Mouse (Mus musculus): ENCODE results near the gene Tceal1.
A peak's percentile ranks its signal among the peaks of the same experiment; 100 is the strongest.
"Not testable (repeated sequence)": the region's sequence is repeated elsewhere in the genome, so short reads cannot be mapped to it uniquely, and the experiment has no call there.

The Tceal1 gene

DNA sequence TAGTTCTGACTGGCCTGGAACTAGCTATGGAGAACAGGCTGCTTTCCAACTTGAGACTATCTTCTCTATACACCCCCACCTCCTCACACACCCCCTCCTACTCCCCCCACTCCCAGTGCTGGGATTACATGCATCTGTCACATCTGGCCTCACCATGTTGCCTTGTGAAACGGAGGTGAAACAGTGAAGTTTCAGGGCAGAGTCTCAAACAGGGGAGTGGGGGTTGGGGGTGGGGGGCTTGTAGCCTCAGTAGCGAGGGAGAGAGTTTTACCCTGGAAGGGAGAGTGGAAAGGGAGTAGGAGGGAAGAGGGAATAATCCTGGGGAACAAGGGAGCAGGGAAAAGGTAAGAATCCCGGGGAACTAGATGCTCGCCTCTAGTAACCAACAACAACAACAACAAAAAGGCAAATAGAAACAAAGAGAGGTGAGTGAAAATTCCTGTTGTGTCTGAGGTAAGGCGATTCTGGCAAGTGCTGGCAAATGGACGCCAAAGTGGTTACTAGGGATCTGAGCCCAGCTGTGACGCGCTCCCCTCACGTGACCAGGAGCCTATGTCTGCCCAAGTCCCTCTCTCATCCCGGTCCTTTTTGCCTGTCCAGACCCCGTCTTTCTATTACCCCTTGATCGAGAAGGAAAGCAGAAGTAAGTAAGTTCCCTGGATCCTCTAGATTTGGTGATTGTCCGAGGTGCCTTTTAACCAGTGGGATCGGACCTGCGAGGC is at the start of gene Tceal1:
Gene Tceal1 (plus strand): TSS at position 537 of the 722 bp plus-strand sequence.
- peak in 1 of 2 experiments; percentile 4 for DNase-seq

DNA sequence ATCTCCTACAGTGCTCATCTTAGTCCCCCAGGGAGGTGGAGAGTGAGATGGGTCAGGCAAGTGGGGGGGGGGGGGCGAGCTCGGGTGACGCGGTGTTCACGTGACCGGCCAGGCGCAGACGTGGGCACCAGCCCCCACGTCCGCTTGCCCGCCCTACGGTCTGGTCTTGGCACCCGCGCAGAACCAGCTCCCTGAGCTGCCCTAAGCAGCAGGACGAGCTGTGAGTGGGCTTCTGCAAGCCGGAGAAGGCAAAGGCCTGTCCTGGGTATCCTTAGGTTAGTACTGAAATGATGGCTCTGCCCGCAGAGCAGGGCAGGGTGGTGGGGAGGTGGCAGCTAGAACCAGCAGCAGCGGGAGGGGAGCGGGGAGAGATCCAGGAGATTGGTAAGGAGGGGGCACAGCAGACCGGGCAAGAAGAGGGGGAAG is 41.5 kb upstream of the Tceal1 start:
- DNase-seq: no peak

DNA sequence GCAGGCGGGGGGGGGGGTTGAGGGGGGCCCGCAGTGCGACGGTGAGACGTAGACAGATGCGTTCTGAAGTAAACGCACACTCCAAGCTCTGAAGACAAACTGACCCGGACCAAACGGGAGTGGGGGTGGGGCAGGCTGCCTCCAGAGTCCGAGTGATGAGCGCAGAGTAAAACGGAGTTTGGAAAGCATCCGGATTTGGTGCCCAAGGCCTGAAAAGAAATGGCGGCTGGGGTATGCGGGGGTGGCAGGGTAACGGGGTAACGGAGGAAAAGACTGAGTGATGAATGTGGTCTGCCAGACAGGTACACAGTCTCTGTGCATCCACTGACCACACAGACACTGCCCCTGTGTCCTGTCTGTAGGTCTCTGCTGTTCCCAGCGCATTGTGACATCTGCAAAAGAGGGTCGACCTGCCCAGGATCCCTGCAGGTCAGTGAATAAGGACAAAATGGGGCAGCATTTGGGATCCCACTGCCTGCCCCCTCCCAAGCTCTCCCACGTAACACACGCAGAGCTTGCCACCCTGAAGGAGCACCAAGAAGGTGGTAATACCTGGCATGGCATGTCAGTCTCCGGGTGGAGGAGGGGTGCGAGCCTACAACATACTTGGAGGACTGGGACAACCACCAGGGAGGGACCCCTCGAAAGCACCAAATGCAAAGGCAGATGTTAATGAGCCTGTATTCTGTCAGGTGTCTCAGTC is 40.9 kb upstream of the Tceal1 start:
- not testable (repeated sequence) for DNase-seq

DNA sequence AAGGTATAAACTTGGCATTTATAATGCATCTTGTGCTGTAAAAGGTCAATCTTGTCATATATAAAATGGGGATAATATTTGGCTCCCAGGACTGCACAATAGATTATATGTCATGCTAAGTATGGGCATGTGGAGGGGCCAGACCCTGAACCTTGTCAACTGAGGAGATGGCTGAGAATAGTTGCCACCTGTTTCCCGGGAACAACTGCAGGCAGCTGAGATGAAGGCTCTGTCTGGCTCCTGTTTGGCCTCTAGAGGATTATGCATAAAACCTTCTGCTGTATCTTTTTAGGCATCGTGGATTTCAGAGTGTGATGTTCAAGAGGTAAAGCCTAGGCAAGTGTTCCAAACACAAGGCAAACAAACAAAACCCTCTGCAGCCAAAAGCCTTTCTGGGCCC is 39.0 kb upstream of the Tceal1 start:
- no peak for DNase-seq

DNA sequence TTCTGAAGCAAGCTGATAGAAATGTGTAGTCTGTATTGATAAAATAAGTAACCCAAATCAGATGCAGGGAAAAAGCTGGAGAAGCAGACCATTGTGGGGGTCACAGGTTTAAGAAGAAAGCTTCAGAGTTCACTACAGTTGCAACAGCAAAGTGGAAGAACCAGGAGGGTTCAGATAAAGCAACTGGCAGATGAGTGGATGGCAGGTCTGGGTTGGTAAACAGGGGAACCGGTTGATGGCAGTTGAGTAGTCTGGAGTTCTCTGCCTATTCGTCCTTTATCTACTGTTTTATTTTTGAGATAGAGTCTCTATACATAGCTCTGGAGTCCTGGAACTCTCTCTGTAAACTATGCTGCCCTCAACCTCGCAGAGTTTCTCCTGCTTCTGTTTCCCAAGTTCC is 26.8 kb upstream of the Tceal1 start:
- DNase-seq: no peak

DNA sequence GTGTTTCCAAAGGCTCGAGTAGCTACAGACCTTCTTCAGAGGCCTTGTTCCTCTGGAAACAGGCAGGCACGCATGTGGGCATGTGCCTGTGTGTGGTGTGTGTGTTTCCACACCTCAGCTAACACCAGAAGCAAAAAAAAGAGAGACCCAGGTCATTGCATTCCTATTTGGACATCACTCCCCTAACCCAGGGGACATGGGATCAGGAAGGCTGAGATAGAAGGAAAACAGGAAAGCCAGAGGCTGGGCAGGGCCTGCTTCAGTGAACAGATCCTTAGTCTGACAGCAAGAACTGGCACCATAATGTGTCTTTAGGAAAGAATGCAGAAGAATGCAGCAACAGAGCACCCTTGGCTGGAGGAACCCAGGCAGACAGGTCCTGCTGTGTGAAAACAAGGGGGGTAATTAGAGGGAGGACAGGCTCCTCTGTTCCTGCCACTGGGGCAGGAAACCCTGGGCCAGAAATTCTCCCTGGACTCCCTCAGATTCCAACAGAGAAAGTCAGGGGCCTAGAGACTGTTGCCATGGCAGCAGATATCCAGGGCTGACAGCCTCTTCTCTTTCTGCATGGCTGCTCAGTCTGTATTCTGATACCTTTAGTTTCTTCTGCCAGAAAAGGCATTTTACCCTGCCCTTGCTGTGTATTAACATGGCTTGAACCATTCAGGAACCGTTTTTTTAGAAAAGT is 16.0 kb upstream of the Tceal1 start:
- not testable (repeated sequence) for DNase-seq

DNA sequence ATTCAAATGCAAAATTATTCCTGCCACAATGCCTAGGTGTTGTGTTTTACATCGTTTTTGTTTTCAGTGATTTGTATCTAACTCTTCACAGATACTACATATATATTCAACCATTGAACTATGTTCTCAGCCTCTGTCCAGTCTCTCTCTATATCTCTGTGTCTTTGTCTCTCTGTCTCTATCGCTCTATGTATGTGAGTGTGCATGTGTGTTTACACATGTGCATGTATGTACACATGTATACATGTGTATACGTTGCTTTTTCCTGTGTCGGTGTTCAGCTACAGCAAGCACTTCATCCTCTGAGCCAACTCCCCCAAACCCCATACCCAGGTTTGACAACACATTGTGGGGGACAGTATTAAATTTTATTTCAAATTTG is 15.5 kb upstream of the Tceal1 start:
- no peak for DNase-seq

DNA sequence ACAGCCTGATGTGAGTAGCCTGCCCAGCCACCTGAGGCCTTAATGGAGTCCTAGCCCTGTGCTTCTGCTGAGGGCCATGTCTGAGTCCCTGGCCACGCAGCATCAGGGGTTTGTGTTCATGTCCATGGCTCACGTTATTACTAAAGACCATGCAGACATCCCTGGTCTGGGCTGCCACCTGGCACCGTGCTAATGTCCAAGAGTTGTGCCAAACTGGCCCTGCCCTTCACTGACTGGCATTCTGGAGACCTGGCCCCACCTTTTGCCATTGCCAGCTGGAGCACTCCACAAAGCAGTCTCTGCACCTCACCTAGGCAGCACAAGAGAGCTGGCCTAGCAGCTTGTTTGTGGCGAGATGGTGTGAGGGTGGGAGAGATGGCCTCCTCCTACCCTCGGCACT is 14.6 kb upstream of the Tceal1 start:
- no peak for DNase-seq

DNA sequence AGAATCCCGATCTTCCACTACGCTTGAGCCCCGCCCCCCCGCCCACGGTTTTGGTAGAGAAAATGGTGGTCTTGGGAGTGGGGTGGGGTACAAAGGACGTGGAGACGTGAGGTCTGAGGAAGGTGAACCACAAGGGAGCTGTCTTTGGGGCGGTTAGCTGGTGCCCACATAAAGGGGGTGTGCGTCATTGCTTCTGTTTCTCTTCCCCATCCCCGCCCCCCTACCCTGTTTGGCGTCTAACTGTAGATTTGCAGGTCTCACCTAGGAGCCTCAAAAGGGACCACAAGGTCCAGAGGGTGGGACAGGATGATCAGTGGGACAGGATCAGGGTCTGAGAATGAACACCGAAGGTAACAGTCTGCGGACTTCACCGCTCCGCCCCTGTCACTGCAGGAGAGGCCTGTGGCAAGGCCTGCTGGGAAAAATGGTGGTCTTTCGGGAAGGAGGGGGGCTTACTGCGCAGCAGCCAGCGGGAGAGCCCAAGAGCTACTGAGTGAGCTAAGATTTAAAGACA is 443 bp downstream of the Tceal1 start:
- peak in 1 of 2 experiments; percentile 1 for DNase-seq

DNA sequence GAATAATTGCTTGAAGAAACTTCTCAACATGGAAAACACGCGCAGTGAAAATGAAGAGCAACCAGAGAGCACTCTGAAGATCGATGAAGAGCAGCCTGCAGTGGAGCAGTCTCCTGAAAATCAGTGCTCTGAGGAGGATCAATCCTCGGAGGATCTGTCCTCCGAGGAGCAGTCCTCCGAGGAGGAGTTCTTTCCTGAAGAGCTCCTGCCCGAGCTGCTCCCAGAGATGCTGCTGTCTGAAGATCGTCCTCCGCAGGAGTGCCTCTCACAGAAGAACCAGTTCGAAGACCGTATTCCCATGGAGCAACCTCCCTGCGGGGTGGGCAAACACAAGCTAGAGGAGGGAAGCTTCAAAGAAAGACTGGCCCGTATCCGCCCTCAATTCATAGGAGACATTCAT is 1.0 kb downstream of the Tceal1 start:
- no peak for DNase-seq

DNA sequence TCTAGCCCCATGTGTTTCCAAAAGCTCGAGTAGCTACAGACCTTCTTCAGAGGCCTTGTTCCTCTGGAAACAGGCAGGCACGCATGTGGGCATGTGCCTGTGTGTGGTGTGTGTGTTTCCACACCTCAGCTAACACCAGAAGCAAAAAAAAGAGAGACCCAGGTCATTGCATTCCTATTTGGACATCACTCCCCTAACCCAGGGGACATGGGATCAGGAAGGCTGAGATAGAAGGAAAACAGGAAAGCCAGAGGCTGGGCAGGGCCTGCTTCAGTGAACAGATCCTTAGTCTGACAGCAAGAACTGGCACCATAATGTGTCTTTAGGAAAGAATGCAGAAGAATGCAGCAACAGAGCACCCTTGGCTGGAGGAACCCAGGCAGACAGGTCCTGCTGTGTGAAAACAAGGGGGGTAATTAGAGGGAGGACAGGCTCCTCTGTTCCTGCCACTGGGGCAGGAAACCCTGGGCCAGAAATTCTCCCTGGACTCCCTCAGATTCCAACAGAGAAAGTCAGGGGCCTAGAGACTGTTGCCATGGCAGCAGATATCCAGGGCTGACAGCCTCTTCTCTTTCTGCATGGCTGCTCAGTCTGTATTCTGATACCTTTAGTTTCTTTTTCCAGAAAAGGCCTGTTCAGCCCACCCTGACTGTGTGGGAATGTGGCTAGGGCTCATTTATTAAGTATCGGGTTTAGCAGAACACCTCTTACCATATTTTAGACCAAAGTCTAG is 7.1 kb downstream of the Tceal1 start:
- DNase-seq: not testable (repeated sequence)

DNA sequence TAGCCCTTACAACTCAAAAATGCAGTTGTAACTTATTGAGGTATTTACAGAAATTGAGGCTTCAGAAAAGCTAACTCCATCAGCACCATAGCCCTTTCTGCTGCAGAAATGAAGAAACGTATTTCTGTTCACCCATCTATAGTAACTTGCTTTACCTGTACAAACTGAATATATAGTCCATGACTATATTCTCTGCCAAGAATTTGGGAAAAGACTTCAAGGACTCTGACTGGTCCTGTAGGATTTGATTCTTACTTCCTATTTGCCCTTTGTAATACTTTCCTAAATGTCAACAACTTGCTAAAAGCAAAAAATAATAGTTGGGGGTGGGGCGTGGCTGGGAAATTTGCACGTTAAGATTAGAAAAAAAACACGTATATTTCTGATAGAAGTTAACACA is 24.2 kb downstream of the Tceal1 start:
- no peak for DNase-seq

DNA sequence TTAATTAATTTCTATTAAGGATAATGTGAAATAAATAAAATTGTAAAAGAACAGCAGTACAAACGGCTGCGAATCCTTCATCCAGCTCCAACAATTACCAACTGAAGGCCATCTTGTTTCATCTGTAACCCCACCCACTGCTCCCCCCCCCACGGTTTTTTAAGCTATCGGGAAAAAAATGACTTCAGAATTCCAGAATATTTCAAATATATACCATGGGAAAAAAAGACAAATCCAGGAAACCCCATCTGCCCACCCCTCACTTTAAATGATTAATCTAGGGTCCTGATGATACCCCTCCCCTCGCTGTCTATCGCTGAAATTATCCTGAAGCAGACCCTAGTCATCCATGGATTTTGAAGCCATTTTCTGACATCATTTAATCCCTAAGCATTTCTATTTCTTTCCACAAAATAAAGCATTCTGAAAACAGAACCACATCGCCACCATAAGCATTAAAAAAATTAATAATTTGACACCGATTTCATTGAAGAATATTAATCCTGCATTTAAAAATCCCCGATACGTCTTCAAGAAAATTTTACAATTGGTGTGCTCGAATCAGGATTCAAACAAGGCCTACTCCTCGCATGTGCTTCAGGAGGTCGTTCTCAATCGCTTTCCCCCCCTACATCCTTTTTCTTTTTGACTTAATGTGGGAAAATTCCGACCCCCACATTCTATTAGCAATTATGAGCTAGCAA is 32.5 kb downstream of the Tceal1 start:
- DNase-seq: no peak

DNA sequence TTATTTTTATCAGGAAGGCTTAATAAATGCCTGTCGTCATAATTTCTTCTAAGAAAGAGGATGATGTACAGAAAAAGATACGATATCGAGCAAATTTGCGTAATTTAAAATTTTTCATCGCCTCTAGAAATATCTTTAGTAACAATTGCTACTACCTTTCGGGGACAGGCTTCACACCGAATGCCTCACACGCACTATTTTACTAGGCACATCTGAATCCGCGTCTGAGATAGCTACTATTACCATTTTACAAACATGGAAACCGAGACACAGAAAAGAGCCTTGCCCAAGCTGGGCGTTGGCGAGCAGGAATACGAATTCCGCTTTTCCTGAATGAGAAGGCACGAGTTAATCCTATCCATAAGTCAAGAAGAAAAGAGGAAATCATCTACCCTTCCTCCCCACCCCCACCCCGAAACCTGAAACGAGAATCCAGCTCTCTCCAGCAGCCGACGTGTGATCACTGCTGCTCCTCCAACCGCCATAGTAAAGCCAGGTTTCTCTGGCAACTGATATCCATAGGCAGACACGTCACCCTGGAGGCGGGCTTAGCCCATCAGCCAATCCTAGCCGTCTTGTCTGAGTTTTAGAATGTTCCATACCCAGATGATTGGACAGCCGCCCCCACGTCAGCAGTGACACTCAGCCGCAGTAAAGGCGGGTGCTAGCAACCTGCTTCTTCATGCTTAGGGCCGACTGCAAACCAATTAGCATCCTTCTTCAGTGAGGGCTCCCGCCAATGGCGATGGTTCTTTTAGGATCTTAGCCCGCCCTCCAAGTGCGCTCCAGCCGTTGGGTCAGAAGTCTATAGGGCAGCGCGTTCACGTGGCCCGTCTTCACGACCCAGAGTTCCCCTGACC is 33.2 kb downstream of the Tceal1 start:
- DNase-seq: peak; percentile 71 to 86

DNA sequence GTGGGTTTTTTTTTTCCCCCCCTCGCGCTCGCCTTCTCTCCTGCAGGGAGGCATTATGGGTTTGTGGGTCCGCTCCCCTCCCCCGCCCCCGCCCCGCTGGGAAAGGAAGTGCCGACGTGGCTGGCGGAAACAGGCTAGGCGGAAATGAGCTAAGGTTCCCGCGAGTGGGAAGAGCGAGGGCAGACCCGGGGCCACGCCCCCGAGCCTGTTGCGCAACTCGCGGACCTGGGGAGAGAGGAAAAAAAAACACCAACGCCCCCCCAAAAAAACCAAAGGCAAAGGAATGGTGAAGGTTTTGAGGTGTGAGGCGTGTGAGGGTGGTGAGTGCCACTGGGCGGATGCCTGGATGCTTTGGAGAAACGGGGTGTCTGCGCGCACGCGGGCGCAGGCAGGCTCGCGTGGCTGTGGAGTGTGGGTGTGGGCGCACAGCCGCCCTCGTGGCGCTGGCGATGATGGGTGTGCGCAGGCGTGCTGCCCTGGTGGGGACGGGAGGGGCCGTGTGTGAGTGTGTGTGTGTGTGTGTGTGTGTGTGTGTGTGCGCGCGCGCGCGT is 33.9 kb downstream of the Tceal1 start:
- peak; percentile 71 to 76 for DNase-seq

DNA sequence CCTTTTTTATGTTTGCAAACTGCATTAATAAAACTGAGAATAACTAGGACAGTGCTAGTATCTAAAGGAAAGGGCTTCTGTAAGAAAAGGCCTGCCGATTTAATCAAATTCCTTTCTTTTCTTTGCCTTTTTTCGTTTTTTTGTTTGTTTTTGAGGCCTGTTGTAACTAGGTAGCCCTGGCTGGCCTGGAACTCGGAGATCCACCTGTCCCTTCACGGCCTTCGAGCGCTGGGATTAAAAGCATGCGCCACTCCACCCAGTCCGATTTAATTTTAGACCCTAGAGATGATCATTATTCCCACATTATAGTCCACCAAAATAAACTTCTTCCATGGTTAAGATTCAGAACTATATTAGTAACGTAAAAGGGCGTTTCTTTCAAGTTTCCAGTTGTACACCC is 34.5 kb downstream of the Tceal1 start:
- DNase-seq: peak in 1 of 2 experiments; percentile 5

DNA sequence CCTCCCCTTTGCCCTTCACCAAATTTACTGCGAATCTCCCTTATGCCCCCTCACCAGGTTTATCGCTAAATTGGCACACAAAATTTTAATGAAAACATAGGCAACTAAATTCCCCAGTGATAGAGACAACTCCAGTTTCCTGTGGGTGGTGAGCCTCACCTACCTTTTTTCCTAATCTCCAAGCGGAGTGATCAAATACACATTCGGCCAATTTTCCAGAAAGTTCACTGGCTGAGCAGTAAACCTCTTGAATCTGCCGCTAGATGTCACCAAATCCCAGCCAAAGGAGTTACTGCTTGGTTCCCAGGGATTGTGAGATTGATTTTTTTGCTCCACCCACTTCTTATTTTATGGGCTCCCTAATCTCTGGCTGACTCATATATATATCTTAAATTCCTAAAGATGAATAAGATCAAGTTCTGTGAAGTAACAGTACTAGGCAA is 34.9 kb downstream of the Tceal1 start:
- peak in 1 of 2 experiments; percentile 28 for DNase-seq

DNA sequence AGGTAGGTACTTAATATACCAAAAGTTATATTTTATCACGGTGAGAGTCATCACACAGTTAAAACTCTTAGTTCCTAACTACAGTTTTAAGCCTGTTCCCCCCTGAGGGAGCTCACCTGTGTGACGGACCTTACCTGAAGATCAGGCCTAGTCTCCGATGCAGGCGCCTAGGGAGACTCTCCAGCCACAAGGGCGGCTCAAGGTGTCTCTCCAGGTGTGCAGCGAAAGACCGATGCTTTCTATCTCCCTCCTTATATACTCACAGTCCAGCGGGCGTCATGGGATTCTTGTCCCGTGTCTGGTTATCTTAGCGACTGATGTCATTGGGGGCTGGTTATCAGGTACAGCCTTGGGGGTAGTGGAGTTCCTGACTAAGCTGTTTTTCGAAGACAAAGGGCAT is 35.7 kb downstream of the Tceal1 start, which contains the start of gene Morf4l2:
Gene Morf4l2 (minus strand): TSS at position 232 of the 400 bp plus-strand sequence.
- DNase-seq: no peak

DNA sequence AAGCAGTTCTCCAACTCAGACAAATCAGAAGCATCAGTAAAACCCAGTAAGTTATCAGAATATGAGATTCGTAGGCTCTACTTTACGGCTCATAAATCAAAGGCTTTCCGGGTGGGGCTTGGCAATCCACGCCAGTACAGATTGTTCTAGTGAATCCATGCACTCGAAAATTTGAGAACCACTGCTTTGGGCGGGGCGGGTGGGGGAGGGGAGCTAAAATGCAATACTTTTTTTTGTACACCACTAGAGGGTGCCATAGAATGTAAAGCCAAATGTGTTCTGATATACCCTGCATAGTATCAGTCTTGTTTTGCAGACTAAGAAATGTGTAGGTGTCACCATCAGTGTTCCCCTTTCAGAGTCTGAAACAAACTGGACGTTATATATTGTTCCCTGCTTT is 36.9 kb downstream of the Tceal1 start:
- no peak for DNase-seq

DNA sequence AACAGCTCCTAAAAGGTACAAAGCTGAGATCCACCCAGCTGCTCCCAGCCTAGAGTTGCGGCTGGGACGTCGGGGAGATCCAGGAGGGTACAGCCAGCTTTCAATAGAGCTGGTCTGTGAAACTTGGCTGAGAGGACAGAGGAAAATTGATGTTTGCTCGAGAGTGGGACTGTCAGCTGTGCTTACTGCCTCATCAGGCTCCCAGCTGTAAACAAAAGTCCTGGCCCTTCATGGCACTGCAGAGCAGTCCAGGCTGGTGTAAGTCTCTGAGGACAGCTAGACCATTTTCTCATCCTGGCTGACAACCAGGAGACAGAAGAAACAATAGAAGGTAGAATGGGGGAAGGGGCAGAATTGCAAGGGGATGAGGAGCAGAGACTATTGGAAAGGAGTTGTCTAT is 41.5 kb downstream of the Tceal1 start:
- no peak for DNase-seq

DNA sequence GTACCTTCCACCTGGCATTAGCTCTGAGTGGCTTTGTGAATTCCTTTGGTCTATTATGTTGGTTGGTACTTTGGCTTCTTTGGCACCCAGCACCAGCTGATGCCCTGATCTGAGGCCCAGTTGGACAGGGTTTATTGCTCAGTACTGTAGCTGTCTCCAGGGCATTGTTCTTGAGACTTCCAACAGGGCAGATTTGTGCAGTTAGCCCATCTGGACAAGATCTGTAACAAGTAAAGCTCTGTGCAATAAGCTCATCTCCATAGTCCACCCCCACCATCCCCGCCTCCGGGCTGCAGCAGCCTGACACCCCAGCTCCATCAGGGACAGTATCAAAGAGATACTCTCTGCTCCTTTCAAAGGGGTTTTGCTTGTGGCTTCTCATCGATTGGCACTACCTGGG is 47.7 kb downstream of the Tceal1 start:
- no peak for DNase-seq
